Mouse (Mus musculus): ENCODE data around the gene Mlycd. TPM values are rescaled to one million over a fixed set of nuclear protein-coding genes. Genes with fewer than 3 reads are reported as not detected.

Mlycd gene
- polyA plus RNA-seq, 1 experiment from 2014 or later = 21.9 TPM

GRCm38 (mm10) chr8:119412037-119412734, 17.5 kb downstream of the Mlycd start:
- H3K4me3 ChIP-seq (replicated peaks; ENCODE audit: low read depth, low read length) = no peak overlapping the region
- DNase-seq (ENCODE audit: low spot score) (no peak), ATAC-seq (replicated peaks; ENCODE audit: low FRiP score, low read depth) (no peak)
- peaks cover 4% of the 10 kb centered on the region; the same call in 1 of the 2 replicates for H3K4me1 ChIP-seq (replicated peaks; ENCODE audit: insufficient read depth, low read length)
- no peak overlapping the region for H3K4me2 ChIP-seq (ENCODE audit: low read length)
- H3K36me3 ChIP-seq (ENCODE audit: insufficient read depth, low read length) = peaks cover 33% of the 10 kb centered on the region
- H3K9me3 ChIP-seq (replicated peaks; ENCODE audit: low read length) = no peaks in the 10 kb centered on the region
- 60% methylated on average over 10 of the region's 10 CpGs for WGBS
- H3K27ac ChIP-seq = no peak overlapping the region
- H3K27me3 ChIP-seq (ENCODE audit: insufficient read depth, low read length) = no peaks in the 10 kb centered on the region
- H3K9ac ChIP-seq (ENCODE audit: low read depth, low read length) = no peak overlapping the region
- no peak; the same call in 1 of the 2 replicates for TF ChIP-seq CTCF (IDR thresholded peaks at IDR 0.05; ENCODE audit: low read depth)

- TF ChIP-seq CTCF (IDR thresholded peaks at IDR 0.05; ENCODE audit: low read depth) = peak; percentile 97
- Histone ChIP-seq H3K27ac (no peak overlapping the region), H3K4me1 (replicated peaks; ENCODE audit: insufficient read depth, low read length) (peaks cover 4% of the 10 kb centered on the region; the same call in 1 of the 2 replicates), H3K27me3 (ENCODE audit: insufficient read depth, low read length) (no peaks in the 10 kb centered on the region), H3K36me3 (ENCODE audit: insufficient read depth, low read length) (peaks cover 30% of the 10 kb centered on the region), H3K4me3 (replicated peaks; ENCODE audit: low read depth, low read length) (no peak overlapping the region), H3K9ac (ENCODE audit: low read depth, low read length) (peak overlapping the region; percentile 24; the same call in 1 of the 2 replicates), H3K9me3 (replicated peaks; ENCODE audit: low read length) (no peaks in the 10 kb centered on the region), H3K4me2 (ENCODE audit: low read length) (peak overlapping the region; percentile 46)
- WGBS = 10% methylated on average over 18 of the region's 18 CpGs
- ATAC-seq (replicated peaks; ENCODE audit: low FRiP score, low read depth) (peak; percentile 52; the same call in 1 of the 2 replicates), DNase-seq (ENCODE audit: low spot score) (peak; percentile 92)
These were observed 18.2 kb downstream of the Mlycd start for GRCm38 (mm10) chr8:119412735-119413498.

GRCm38 (mm10) chr8:119413605-119414004, 18.9 kb downstream of the Mlycd start:
- H3K4me2 ChIP-seq (ENCODE audit: low read length) = no peak overlapping the region
- H3K36me3 ChIP-seq (ENCODE audit: insufficient read depth, low read length) = peaks cover 23% of the 10 kb centered on the region
- no peak overlapping the region for H3K27ac ChIP-seq
- DNase-seq (ENCODE audit: low spot score) (no peak), ATAC-seq (replicated peaks; ENCODE audit: low FRiP score, low read depth) (no peak)
- H3K4me1 ChIP-seq (replicated peaks; ENCODE audit: insufficient read depth, low read length) = peaks cover 4% of the 10 kb centered on the region; the same call in 1 of the 2 replicates
- TF ChIP-seq CTCF (IDR thresholded peaks at IDR 0.05; ENCODE audit: low read depth) = no peak
- no peaks in the 10 kb centered on the region for H3K27me3 ChIP-seq (ENCODE audit: insufficient read depth, low read length)
- no peak overlapping the region for H3K9ac ChIP-seq (ENCODE audit: low read depth, low read length)
- 81% methylated on average over 10 of the region's 10 CpGs for WGBS
- H3K4me3 ChIP-seq (replicated peaks; ENCODE audit: low read depth, low read length) = no peak overlapping the region
- H3K9me3 ChIP-seq (replicated peaks; ENCODE audit: low read length) = no peaks in the 10 kb centered on the region

GRCm38 (mm10) chr8:119420318-119420717, 25.6 kb downstream of the Mlycd start:
- Histone ChIP-seq H3K27ac (no peak overlapping the region), H3K36me3 (ENCODE audit: insufficient read depth, low read length) (no peaks in the 10 kb centered on the region), H3K27me3 (ENCODE audit: insufficient read depth, low read length) (no peaks in the 10 kb centered on the region), H3K4me2 (ENCODE audit: low read length) (no peak overlapping the region), H3K9ac (ENCODE audit: low read depth, low read length) (no peak overlapping the region), H3K9me3 (replicated peaks; ENCODE audit: low read length) (no peaks in the 10 kb centered on the region), H3K4me1 (replicated peaks; ENCODE audit: insufficient read depth, low read length) (peaks cover 15% of the 10 kb centered on the region; the same call in 1 of the 2 replicates), H3K4me3 (replicated peaks; ENCODE audit: low read depth, low read length) (no peak overlapping the region)
- 69% methylated on average over 7 of the region's 7 CpGs for WGBS
- DNase-seq (ENCODE audit: low spot score) (no peak), ATAC-seq (replicated peaks; ENCODE audit: low FRiP score, low read depth) (no peak)
- TF ChIP-seq CTCF (IDR thresholded peaks at IDR 0.05; ENCODE audit: low read depth) = no peak

- no peaks in the 10 kb centered on the region for H3K36me3 ChIP-seq (ENCODE audit: insufficient read depth, low read length)
- DNase-seq (ENCODE audit: low spot score) = no peak
- H3K4me3 ChIP-seq (replicated peaks; ENCODE audit: low read depth, low read length) = no peak overlapping the region
- H3K9ac ChIP-seq (ENCODE audit: low read depth, low read length) = no peak overlapping the region
- TF ChIP-seq CTCF (IDR thresholded peaks at IDR 0.05; ENCODE audit: low read depth) = no peak
- no peaks in the 10 kb centered on the region for H3K27me3 ChIP-seq (ENCODE audit: insufficient read depth, low read length)
- no peak overlapping the region for H3K4me2 ChIP-seq (ENCODE audit: low read length)
- no peak for ATAC-seq (replicated peaks; ENCODE audit: low FRiP score, low read depth)
- peaks cover 15% of the 10 kb centered on the region; the same call in 1 of the 2 replicates for H3K4me1 ChIP-seq (replicated peaks; ENCODE audit: insufficient read depth, low read length)
- no peak overlapping the region for H3K27ac ChIP-seq
- H3K9me3 ChIP-seq (replicated peaks; ENCODE audit: low read length) = no peaks in the 10 kb centered on the region
- 57% methylated on average over 9 of the region's 9 CpGs for WGBS
These were observed 27.0 kb downstream of the Mlycd start for GRCm38 (mm10) chr8:119421603-119422122.

GRCm38 (mm10) chr8:119422123-119422711, 27.5 kb downstream of the Mlycd start:
- peak overlapping the region; percentile 18; the same call in 1 of the 2 replicates for H3K9ac ChIP-seq (ENCODE audit: low read depth, low read length)
- no peaks in the 10 kb centered on the region for H3K27me3 ChIP-seq (ENCODE audit: insufficient read depth, low read length)
- no peaks in the 10 kb centered on the region for H3K9me3 ChIP-seq (replicated peaks; ENCODE audit: low read length)
- no peak for DNase-seq (ENCODE audit: low spot score)
- H3K36me3 ChIP-seq (ENCODE audit: insufficient read depth, low read length) = no peaks in the 10 kb centered on the region
- H3K27ac ChIP-seq = no peak overlapping the region
- no peak overlapping the region for H3K4me3 ChIP-seq (replicated peaks; ENCODE audit: low read depth, low read length)
- TF ChIP-seq CTCF (IDR thresholded peaks at IDR 0.05; ENCODE audit: low read depth) = no peak
- H3K4me1 ChIP-seq (replicated peaks; ENCODE audit: insufficient read depth, low read length) = peaks cover 15% of the 10 kb centered on the region; the same call in 1 of the 2 replicates
- H3K4me2 ChIP-seq (ENCODE audit: low read length) = no peak overlapping the region
- WGBS = 56% methylated on average over 9 of the region's 9 CpGs
- no peak for ATAC-seq (replicated peaks; ENCODE audit: low FRiP score, low read depth)

Data from kidney, postnatal 0 days (tissue).